In genomic region chr19:5648401-5649297, GRCm38 (mm10) we compare ENCODE assay signal across 8 mouse cellular contexts. TPM values are rescaled to one million over a fixed set of nuclear protein-coding genes. Genes with fewer than 3 reads are reported as not detected.
DNase-seq lines count a peak whose midpoint lies in the region; ATAC-seq and TF ChIP-seq lines count a peak whose summit lies in the region.

No protein-coding gene starts in this region.

- H3K9me3 ChIP-seq in MEL (replicated peaks; ENCODE audit: insufficient read depth, low read length) = no peaks in the 10 kb centered on the region
- no peaks in the 10 kb centered on the region for H3K9me3 ChIP-seq in forebrain, postnatal 0 days (ENCODE audit: low read length)
- no peaks in the 10 kb centered on the region for H3K9me3 ChIP-seq in neural tube, embryonic 15.5 days (replicated peaks)

- intact Hi-C loops in heart, postnatal 36 days (cut with DNase I) = no loop called here

- TF ChIP-seq RAD21 in MEL (IDR thresholded peaks at IDR 0.05; ENCODE audit: low read depth, low read length) = no peak

- 0 out of 6 replicates have a peak, but pooled peaks of 1 of the 3 experiments have one; percentile 5 for TF ChIP-seq CTCF in MEL (IDR thresholded peaks at IDR 0.05 in 2 of 3, conservative IDR thresholded peaks at IDR 0.05 in 1 of 3; ENCODE audit: control insufficient read depth in 1 of 3, insufficient read depth in 1 of 3, low read depth in 2 of 3, low read length in 3 of 3, poor library complexity in 1 of 3, severe bottlenecking in 1 of 3)
- TF ChIP-seq CTCF in forebrain, postnatal 0 days (IDR thresholded peaks at IDR 0.05; ENCODE audit: low read depth) = peak; percentile 55
- TF ChIP-seq CTCF in lung, adult 2 months (IDR thresholded peaks at IDR 0.05; ENCODE audit: insufficient read depth, low read length) = no peak

- peaks cover 0 to 2% of the 10 kb centered on the region in 2 experiments; a peak in 1 of 4 replicates for H3K36me3 ChIP-seq in MEL (ENCODE audit: control insufficient read depth in 1 of 2, insufficient read depth in 2 of 2, low read length in 2 of 2)
- peaks cover 46% of the 10 kb centered on the region for H3K36me3 ChIP-seq in forebrain, postnatal 0 days (ENCODE audit: insufficient read depth)
- peaks cover 56% of the 10 kb centered on the region for H3K36me3 ChIP-seq in neural tube, embryonic 15.5 days

- TF ChIP-seq EP300 in MEL (IDR thresholded peaks at IDR 0.05; ENCODE audit: low read depth in 1 of 2, low read length in 2 of 2) = no peak

- ATAC-seq in forebrain, postnatal 0 days = peak; percentile 94
- ATAC-seq in neural tube, embryonic 15.5 days (ENCODE audit: low FRiP score) = peak; percentile 92

- 0 out of 4 replicates have a peak, but pooled peaks cover 0 to 4% of the 10 kb centered on the region in 2 experiments for H3K4me1 ChIP-seq in MEL (ENCODE audit: control insufficient read depth in 1 of 2, insufficient read depth in 2 of 2, low read length in 2 of 2)
- peaks cover 11% of the 10 kb centered on the region; the same call in 1 of the 2 replicates for H3K4me1 ChIP-seq in forebrain, postnatal 0 days (ENCODE audit: insufficient read depth)
- H3K4me1 ChIP-seq in lung, adult 2 months (ENCODE audit: control insufficient read depth, insufficient read depth, low read length) = peaks cover 11% of the 10 kb centered on the region
- peaks cover 17% of the 10 kb centered on the region for H3K4me1 ChIP-seq in neural tube, embryonic 15.5 days

- H3K4me2 ChIP-seq in forebrain, postnatal 0 days (ENCODE audit: low read depth) = peak overlapping the region; percentile 57
- H3K4me2 ChIP-seq in neural tube, embryonic 15.5 days = peak overlapping the region; percentile 63

- 12% methylated on average over 26 of the region's 26 CpGs for WGBS in forebrain, postnatal 0 days
- WGBS in lung, adult 2 months = 8% methylated on average over 26 of the region's 26 CpGs
- WGBS in neural tube, embryonic 15.5 days = 14% methylated on average over 26 of the region's 26 CpGs

- TF ChIP-seq POLR2A in MEL (IDR thresholded peaks at IDR 0.05; ENCODE audit: control insufficient read depth in 1 of 2, insufficient read depth in 1 of 2, low read depth in 1 of 2, low read length in 2 of 2, poor library complexity in 1 of 2) = peak in 1 of 2 experiments; percentile 72; a peak in 2 of 4 replicates
- TF ChIP-seq POLR2A in lung, adult 2 months (IDR thresholded peaks at IDR 0.05; ENCODE audit: borderline replicate concordance, extremely low read depth, low read depth, low read length) = 0 out of 2 replicates have a peak, but pooled peaks have one; percentile 42

- peak overlapping the region; percentile 66 for H3K9ac ChIP-seq in MEL (ENCODE audit: control insufficient read depth, low read depth, low read length, poor library complexity, severe bottlenecking)
- peak overlapping the region; percentile 41 for H3K9ac ChIP-seq in forebrain, postnatal 0 days
- H3K9ac ChIP-seq in neural tube, embryonic 15.5 days (replicated peaks) = peak overlapping the region; percentile 39

- no peaks in the 10 kb centered on the region for H3K27me3 ChIP-seq in MEL (ENCODE audit: control insufficient read depth in 1 of 2, insufficient read depth in 2 of 2, low read length in 2 of 2)
- no peaks in the 10 kb centered on the region for H3K27me3 ChIP-seq in forebrain, postnatal 0 days (ENCODE audit: insufficient read depth, low read length)
- peaks cover 9% of the 10 kb centered on the region for H3K27me3 ChIP-seq in neural tube, embryonic 15.5 days (replicated peaks)

- H3K79me2 ChIP-seq in MEL (ENCODE audit: control insufficient read depth, insufficient read depth, low read length, poor library complexity) = no peaks in the 10 kb centered on the region

- peak overlapping the region; percentile 56 for H3K4me3 ChIP-seq in MEL (ENCODE audit: control insufficient read depth in 1 of 2, insufficient read depth in 1 of 2, low read depth in 2 of 2, low read length in 2 of 2)
- H3K4me3 ChIP-seq in forebrain, postnatal 0 days (ENCODE audit: low read depth, low read length) = peak overlapping the region; percentile 28
- peak overlapping the region; percentile 46 for H3K4me3 ChIP-seq in lung, adult 2 months (replicated peaks; ENCODE audit: extremely low read depth, low read depth, low read length)
- peak overlapping the region; percentile 29 for H3K4me3 ChIP-seq in neural tube, embryonic 15.5 days (replicated peaks)

- DNase-seq in MEL (ENCODE audit: low read depth, low spot score) = peak; percentile 88
- DNase-seq in cerebellum, adult 18-20 months = peak; percentile 59 to 69
- peak; percentile 88 for DNase-seq in forebrain, postnatal 0 days
- peak; percentile 81 to 87 for DNase-seq in heart, postnatal 36 days
- DNase-seq in layer of hippocampus, adult 18-20 months (ENCODE audit: low spot score in 2 of 2) = peak; percentile 77 to 83
- DNase-seq in lung, adult 2 months = peak; percentile 77
- DNase-seq in testis, postnatal 14 days (ENCODE audit: low spot score) = peak; percentile 78

- H3K27ac ChIP-seq in MEL (ENCODE audit: control insufficient read depth, low read depth, low read length) = peak overlapping the region; percentile 46
- peak overlapping the region; percentile 70 for H3K27ac ChIP-seq in forebrain, postnatal 0 days (ENCODE audit: low read depth, low read length)
- peak overlapping the region; percentile 81 for H3K27ac ChIP-seq in neural tube, embryonic 15.5 days (replicated peaks)

TF ChIP-seq in MEL, 35 proteins besides CTCF, POLR2A, EP300 and RAD21 (continues in another document):
- no peak for TF ChIP-seq KAT2A (conservative IDR thresholded peaks at IDR 0.05; ENCODE audit: low read depth, low read length)
- TF ChIP-seq NRF1 (IDR thresholded peaks at IDR 0.05; ENCODE audit: insufficient read depth, low read depth, low read length, poor library complexity, severe bottlenecking) = peak; percentile 97
- peak; percentile 84 for TF ChIP-seq ELF1 (IDR thresholded peaks at IDR 0.05; ENCODE audit: low read depth, low read length)
- TF ChIP-seq MAX (IDR thresholded peaks at IDR 0.05; ENCODE audit: low read length) = peak; percentile 34; the same call in 1 of the 2 replicates
- peak; percentile 59; the same call in 1 of the 2 replicates for TF ChIP-seq HCFC1 (IDR thresholded peaks at IDR 0.05; ENCODE audit: low read depth, low read length)
- TF ChIP-seq ZKSCAN1 (IDR thresholded peaks at IDR 0.05; ENCODE audit: low read depth, low read length) = no peak

RNA-seq across cellular contexts. Expression of gene Rela, which starts 11.4 kb away (rescaled TPM):
- total RNA-seq in MEL (2012; rRNA removed) = 16.4 and 19.0 TPM in 2 replicates
- polyA plus RNA-seq in MEL (2012; ENCODE audit: insufficient read depth in 1 of 2, insufficient read length in 2 of 2, low read depth in 1 of 2, low replicate concordance in 2 of 2, missing spikeins in 1 of 2) = 10 to 100 TPM in 1 of 2 experiments, not detected in 1; 61.7 TPM
- 23.2 and 34.8 TPM in 2 replicates for total RNA-seq in forebrain, postnatal 0 days (2014; rRNA removed)
- 26.8 and 32.3 TPM in 2 replicates for polyA plus RNA-seq in forebrain, postnatal 0 days (2015; fragmentation: Nextera tagmentation; extraction: Ambion mirVana)
- total RNA-seq in heart, postnatal 36 days (2021) = 10 to 100 TPM; 25.6 to 31.2 TPM
- 10 to 100 TPM; 16.2 to 21.1 TPM for total RNA-seq in layer of hippocampus, adult 18-20 months (2021)
- 118 and 120 TPM in 2 replicates for polyA plus RNA-seq in lung, adult 2 months (2012; rRNA removed)
- polyA plus RNA-seq in neural tube, embryonic 15.5 days (2015; fragmentation: Nextera tagmentation; extraction: Ambion mirVana) = 31.6 and 39.2 TPM in 2 replicates

RNA-seq across cellular contexts. Expression of gene Sipa1, which starts 14.9 kb away (rescaled TPM):
- 6.2 and 7.6 TPM in 2 replicates for total RNA-seq in MEL (2012; rRNA removed)
- 10 to 100 TPM in 1 of 2 experiments, not detected in 1; 15.5 TPM for polyA plus RNA-seq in MEL (2012; ENCODE audit: insufficient read depth in 1 of 2, insufficient read length in 2 of 2, low read depth in 1 of 2, low replicate concordance in 2 of 2, missing spikeins in 1 of 2)
- total RNA-seq in forebrain, postnatal 0 days (2014; rRNA removed) = 16.6 and 18.3 TPM in 2 replicates
- 14.6 and 19.6 TPM in 2 replicates for polyA plus RNA-seq in forebrain, postnatal 0 days (2015; fragmentation: Nextera tagmentation; extraction: Ambion mirVana)
- total RNA-seq in heart, postnatal 36 days (2021) = 10 to 100 TPM; 19.5 to 29.0 TPM
- 10 to 100 TPM; 16.5 to 17.3 TPM for total RNA-seq in layer of hippocampus, adult 18-20 months (2021)
- 163 and 214 TPM in 2 replicates for polyA plus RNA-seq in lung, adult 2 months (2012; rRNA removed)
- 19.1 and 21.7 TPM in 2 replicates for polyA plus RNA-seq in neural tube, embryonic 15.5 days (2015; fragmentation: Nextera tagmentation; extraction: Ambion mirVana)

RNA-seq across cellular contexts. Expression of gene Kat5, which starts 38.6 kb away (rescaled TPM):
- total RNA-seq in MEL (2012; rRNA removed) = 51.0 and 54.5 TPM in 2 replicates
- polyA plus RNA-seq in MEL (2012; ENCODE audit: insufficient read depth in 1 of 2, insufficient read length in 2 of 2, low read depth in 1 of 2, low replicate concordance in 2 of 2, missing spikeins in 1 of 2) = 10 to 100 TPM in 1 of 2 experiments, not detected in 1; 67.6 TPM
- 131 and 150 TPM in 2 replicates for total RNA-seq in forebrain, postnatal 0 days (2014; rRNA removed)
- 62.8 and 72.6 TPM in 2 replicates for polyA plus RNA-seq in forebrain, postnatal 0 days (2015; fragmentation: Nextera tagmentation; extraction: Ambion mirVana)
- total RNA-seq in heart, postnatal 36 days (2021) = 10 to 100 TPM; 30.3 to 37.0 TPM
- 10 to 100 TPM; 78.7 to 86.3 TPM for total RNA-seq in layer of hippocampus, adult 18-20 months (2021)
- polyA plus RNA-seq in lung, adult 2 months (2012; rRNA removed) = 72.5 and 75.7 TPM in 2 replicates
- polyA plus RNA-seq in neural tube, embryonic 15.5 days (2015; fragmentation: Nextera tagmentation; extraction: Ambion mirVana) = 64.9 and 66.2 TPM in 2 replicates

RNA-seq across cellular contexts. Expression of gene Map3k11, which starts 39.9 kb away (rescaled TPM):
- total RNA-seq in MEL (2012; rRNA removed) = 17.9 and 22.5 TPM in 2 replicates
- 10 to 100 TPM in 1 of 2 experiments, not detected in 1; 38.3 TPM for polyA plus RNA-seq in MEL (2012; ENCODE audit: insufficient read depth in 1 of 2, insufficient read length in 2 of 2, low read depth in 1 of 2, low replicate concordance in 2 of 2, missing spikeins in 1 of 2)
- 14.4 and 19.7 TPM in 2 replicates for total RNA-seq in forebrain, postnatal 0 days (2014; rRNA removed)
- polyA plus RNA-seq in forebrain, postnatal 0 days (2015; fragmentation: Nextera tagmentation; extraction: Ambion mirVana) = 8.7 and 9.0 TPM in 2 replicates
- total RNA-seq in heart, postnatal 36 days (2021) = 10 to 100 TPM; 26.0 to 29.5 TPM
- 10 to 100 TPM; 17.6 to 18.1 TPM for total RNA-seq in layer of hippocampus, adult 18-20 months (2021)
- 141 and 162 TPM in 2 replicates for polyA plus RNA-seq in lung, adult 2 months (2012; rRNA removed)
- polyA plus RNA-seq in neural tube, embryonic 15.5 days (2015; fragmentation: Nextera tagmentation; extraction: Ambion mirVana) = 12.7 and 18.3 TPM in 2 replicates

RNA-seq across cellular contexts. Expression of gene Pcnx3, which starts 40.1 kb away (rescaled TPM):
- 25.3 and 26.8 TPM in 2 replicates for total RNA-seq in MEL (2012; rRNA removed)
- 10 to 100 TPM in 1 of 2 experiments, not detected in 1; 76.4 TPM for polyA plus RNA-seq in MEL (2012; ENCODE audit: insufficient read depth in 1 of 2, insufficient read length in 2 of 2, low read depth in 1 of 2, low replicate concordance in 2 of 2, missing spikeins in 1 of 2)
- total RNA-seq in forebrain, postnatal 0 days (2014; rRNA removed) = 57.4 and 67.1 TPM in 2 replicates
- polyA plus RNA-seq in forebrain, postnatal 0 days (2015; fragmentation: Nextera tagmentation; extraction: Ambion mirVana) = 10.2 and 17.2 TPM in 2 replicates
- total RNA-seq in heart, postnatal 36 days (2021) = 10 to 100 TPM; 15.7 to 16.8 TPM
- 10 to 100 TPM; 58.3 to 68.6 TPM for total RNA-seq in layer of hippocampus, adult 18-20 months (2021)
- polyA plus RNA-seq in lung, adult 2 months (2012; rRNA removed) = 156 and 166 TPM in 2 replicates
- polyA plus RNA-seq in neural tube, embryonic 15.5 days (2015; fragmentation: Nextera tagmentation; extraction: Ambion mirVana) = 21.0 and 23.4 TPM in 2 replicates

Comparison
In these comparisons a context has a peak if more than half of its experiments do, and no peak if none do; other contexts are left out.
1. Peak in every context shown above with its lines: DNase-seq, ATAC-seq, H3K4me3 ChIP-seq and H3K27ac ChIP-seq.